Mouse (Mus musculus): ENCODE measurements around the gene Efcab9. TPM values are rescaled to one million over a fixed set of nuclear protein-coding genes. Genes with fewer than 3 reads are reported as not detected.

Efcab9 gene
- total RNA-seq (2021) = 1 to 10 TPM in 1 of 2 experiments, not detected in 1; 1.6 TPM
- long read RNA-seq, experiment 1 = 0 reads
- long read RNA-seq, experiment 2, partial matches to known transcripts = 0 of 1 reads
- long read RNA-seq, experiment 2, other reads (novel, unspliced or antisense) = 1 of 1 reads

GRCm38 (mm10) chr11:32531871-32532764 is at the start of gene Efcab9:
TSS of gene Efcab9 (minus strand) at chr11:32532081.
- no peak for DNase-seq (ENCODE audit: low spot score in 2 of 2)
- intact Hi-C loops (cut with DNase I) = loop anchor here (2.0 kb wide), 2 partner anchors 57 to 77 kb away; partner anchors contain the start of gene Ubtd2

DNA sequence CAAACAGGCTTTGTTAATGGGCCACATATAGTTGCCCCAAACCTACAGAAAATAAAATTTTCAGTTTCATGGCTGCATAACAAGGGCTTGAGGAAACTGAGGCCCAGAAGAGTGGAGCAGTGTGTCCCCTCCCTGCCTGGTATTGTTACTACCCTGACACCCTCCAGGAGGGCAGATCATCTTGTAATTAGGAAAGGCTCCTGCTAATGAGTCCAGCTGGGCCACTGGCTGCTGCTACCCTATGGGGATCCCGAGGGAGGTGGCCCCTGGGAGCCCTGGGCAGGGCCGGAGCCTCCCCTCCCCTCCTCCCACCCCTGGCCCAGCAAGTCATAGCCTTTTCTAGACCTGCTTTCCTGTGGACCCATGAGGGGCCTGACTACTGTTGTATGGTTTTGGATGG is 49.1 kb upstream of the Efcab9 start:
- no peak for DNase-seq (ENCODE audit: low spot score in 2 of 2)
- intact Hi-C loops (cut with DNase I) = no loop called here

DNA sequence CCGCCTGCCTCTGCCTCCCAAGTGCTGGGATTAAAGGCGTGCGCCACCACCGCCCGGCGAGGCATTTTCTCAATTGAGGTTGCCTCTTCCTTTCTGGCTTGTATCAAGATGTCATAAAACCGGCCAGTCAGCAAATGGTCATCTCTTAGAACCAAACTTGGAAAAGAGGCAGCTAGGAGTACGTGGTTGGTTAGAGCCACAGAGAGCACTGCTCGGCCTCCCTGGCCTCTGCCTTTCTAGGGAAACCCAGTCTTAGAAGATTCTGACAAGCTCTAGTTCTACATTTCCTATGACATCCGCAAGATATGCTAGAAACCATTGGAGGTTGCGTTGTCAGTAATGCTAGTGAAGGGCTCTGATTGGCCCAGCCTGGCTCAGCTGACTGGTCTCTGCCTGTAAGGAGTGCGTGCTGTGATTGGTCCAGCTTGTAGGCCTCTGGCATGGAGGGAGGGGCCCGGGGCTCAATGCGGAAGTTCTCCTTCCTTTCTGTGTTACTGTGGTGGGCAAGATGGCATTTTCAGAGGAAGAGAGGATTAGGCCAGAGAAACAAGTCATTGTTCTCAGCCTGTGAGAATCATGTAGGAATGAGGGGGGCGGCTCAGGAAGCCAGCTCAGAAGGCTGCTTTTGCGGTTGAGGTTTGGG is 48.5 kb upstream of the Efcab9 start:
- peak; percentile 61 to 75 for DNase-seq (ENCODE audit: low spot score in 2 of 2)
- intact Hi-C loops (cut with DNase I) = no loop called here

- no peak for DNase-seq (ENCODE audit: low spot score in 2 of 2)
- intact Hi-C loops (cut with DNase I) = no loop called here
These were observed 44.8 kb upstream of the Efcab9 start for GRCm38 (mm10) chr11:32576760-32577050.

DNA sequence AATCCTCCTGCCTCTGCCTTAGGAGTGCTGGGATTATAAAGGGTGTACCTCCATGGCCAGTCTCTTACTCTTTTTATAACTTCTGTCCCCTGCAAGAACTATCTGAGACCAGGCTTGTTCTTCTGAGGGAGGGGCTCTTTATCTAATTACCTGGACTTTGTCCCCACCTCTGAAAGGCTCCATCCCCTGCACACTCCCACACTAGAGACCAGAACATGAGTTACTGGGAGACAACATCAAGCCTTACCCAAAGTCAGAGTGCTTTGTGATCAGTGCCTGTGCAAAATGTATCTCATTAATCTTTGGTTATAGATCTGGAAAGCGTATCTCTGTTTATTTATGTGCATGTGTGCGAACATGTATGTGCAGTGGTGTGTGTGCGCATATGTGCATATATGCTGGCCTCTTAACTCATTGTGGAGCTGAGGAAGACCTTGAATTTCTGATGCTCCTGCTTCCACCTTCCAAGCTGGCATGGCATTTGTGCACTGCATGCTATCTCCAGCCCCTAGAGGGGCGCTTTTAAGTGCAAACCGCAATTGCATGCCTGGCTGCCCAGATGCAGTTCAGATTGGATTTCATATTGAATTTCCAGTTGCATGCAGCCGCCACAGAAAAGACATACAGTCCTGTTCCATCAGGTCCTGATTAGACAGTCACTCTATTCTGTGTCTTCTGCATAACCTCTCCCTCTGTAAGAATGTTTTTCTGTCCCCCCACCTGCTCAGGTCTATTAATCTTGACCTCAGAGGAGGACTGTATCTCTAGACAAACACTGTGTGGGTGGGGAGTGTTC is 44.3 kb upstream of the Efcab9 start:
- intact Hi-C loops (cut with DNase I) = no loop called here
- no peak for DNase-seq (ENCODE audit: low spot score in 2 of 2)

GRCm38 (mm10) chr11:32573669-32574068 is 41.8 kb upstream of the Efcab9 start:
- intact Hi-C loops (cut with DNase I) = no loop called here
- DNase-seq (ENCODE audit: low spot score in 2 of 2) = no peak

DNA sequence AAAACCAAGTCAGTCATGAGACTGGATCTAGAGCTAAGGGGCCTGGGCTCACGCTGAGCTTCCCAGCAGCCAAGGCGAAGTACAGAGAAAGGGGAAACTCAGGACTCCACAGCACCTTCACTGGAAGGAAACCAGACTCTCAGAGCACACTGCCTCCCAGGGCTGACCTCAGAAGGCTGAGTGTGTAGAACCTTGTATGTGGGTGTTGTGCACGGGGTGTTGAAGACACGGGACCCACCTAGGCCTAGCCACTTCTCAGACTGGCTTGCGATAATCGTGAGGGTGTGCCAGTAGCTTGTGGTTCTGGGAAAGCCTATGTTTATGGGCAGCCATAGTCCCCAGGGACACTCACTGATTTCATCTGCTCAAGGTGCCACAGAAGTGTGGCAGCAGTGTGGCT is 39.2 kb upstream of the Efcab9 start:
- DNase-seq (ENCODE audit: low spot score in 2 of 2) = no peak
- intact Hi-C loops (cut with DNase I) = no loop called here

- intact Hi-C loops (cut with DNase I) = no loop called here
- DNase-seq (ENCODE audit: low spot score in 2 of 2) = no peak
These were observed 36.9 kb upstream of the Efcab9 start for GRCm38 (mm10) chr11:32568637-32569293.

- no peak for DNase-seq (ENCODE audit: low spot score in 2 of 2)
- intact Hi-C loops (cut with DNase I) = no loop called here
These were observed 36.2 kb upstream of the Efcab9 start for GRCm38 (mm10) chr11:32568060-32568459.

DNA sequence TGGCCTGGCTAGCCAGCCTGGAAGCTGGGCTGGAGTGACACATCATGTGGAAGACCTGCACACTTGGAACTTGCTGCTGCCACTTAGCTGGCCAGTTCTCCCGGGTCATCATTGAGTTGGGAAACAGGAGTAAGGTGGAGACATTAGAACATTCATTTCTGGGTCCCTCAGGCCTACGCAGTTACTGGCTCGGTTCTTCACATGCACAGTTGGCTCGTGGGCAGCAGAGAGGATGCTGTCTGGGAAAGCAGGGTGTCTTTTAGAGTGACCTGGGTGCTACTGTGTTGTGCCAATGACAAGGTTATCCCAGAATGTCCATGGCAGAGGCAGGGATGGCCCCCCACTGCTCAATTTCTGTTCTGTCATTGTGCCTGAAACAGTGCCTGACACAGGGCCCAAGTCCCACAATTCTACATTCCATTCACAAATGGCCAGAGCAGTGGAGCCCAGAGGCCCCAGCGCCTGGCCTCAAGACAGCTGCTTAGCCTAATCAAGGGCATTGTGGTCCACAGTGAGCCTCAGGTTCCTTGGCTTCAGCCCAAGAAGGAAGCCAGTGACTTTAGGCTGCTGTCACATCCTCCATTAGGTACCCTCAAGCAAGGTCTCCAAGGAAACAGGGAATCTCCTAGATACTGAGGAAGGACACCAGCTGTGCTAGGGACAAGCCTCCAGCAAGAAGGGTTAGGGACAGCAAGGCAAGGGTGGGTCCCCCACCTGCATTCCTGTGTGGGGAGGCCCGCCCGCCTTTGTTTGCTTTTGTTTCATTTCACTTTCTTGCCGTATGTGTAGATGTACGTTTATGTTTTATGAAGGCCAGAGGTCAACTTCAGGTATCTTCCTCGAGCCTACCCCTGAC is 35.3 kb upstream of the Efcab9 start:
- DNase-seq (ENCODE audit: low spot score in 2 of 2) = no peak
- intact Hi-C loops (cut with DNase I) = no loop called here

DNA sequence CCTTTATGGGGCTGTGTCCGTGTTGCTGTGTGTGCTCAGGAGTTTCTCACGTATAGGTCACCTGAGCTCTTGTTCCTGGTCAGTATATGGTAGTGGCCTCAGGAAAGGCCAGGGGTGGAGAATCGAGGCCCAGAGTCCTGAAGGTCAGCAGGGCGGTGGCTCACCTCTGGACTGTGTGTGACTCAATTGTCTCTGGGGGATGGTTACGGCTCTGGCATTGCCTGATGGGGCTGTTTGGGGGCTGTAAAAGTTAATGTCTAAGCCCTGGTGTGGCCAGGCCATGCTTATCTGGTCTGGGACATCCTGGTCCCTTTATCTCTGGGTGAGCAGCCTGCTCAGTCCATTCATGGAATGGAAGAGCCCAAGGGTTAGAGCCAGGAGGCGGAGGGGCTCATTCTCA is 34.3 kb upstream of the Efcab9 start:
- no peak for DNase-seq (ENCODE audit: low spot score in 2 of 2)
- intact Hi-C loops (cut with DNase I) = no loop called here

- intact Hi-C loops (cut with DNase I) = no loop called here
- DNase-seq (ENCODE audit: low spot score in 2 of 2) = peak; percentile 28 to 29
These were observed 33.2 kb upstream of the Efcab9 start for GRCm38 (mm10) chr11:32565088-32565487.

DNA sequence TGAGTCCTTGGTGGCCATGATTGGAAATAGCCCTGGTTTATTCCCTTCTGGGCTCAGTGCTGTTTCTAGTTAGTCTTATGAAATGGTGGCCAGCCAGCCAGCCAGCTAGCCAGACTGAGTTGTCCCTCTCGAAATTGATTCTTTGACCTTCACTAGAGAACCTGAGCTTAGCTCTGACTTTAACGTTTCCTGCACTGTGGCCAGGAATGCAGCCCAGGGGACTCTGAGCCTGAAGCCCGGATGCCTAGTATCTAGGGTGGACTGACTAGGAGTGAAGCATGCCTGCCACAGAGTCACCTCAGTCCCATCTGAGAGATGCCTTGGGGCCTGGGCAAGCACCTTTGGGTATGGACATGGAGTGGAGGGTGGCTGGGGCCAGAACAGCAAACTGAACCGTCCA is 32.7 kb upstream of the Efcab9 start:
- intact Hi-C loops (cut with DNase I) = no loop called here
- no peak for DNase-seq (ENCODE audit: low spot score in 2 of 2)

DNA sequence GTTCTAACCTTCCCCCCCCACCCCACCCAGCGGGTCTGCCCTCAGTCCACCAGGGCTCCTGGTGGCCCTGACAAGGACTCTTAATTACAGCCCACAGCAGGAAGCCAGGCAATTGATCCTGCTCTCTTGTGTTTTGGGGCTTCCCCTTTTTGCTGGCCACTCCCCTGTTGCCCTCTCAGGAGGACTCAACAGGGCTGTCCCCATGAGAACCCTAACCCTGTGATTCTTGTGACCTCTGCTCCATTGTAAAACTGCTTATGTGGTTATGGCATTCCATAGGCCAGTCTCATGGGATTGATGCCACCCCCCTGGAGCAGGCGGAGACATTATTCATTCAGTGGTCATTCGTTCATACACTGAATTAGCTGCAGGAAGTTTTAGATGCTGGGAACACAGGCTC is 31.8 kb upstream of the Efcab9 start:
- intact Hi-C loops (cut with DNase I) = no loop called here

GRCm38 (mm10) chr11:32562706-32563105 is 30.8 kb upstream of the Efcab9 start:
- no peak for DNase-seq (ENCODE audit: low spot score in 2 of 2)
- intact Hi-C loops (cut with DNase I) = no loop called here

More for the DNA sequence above, 31.8 kb upstream of the Efcab9 start:
- no peak for DNase-seq (ENCODE audit: low spot score in 2 of 2)

GRCm38 (mm10) chr11:32561465-32562355 is 29.8 kb upstream of the Efcab9 start:
- DNase-seq (ENCODE audit: low spot score in 2 of 2) = no peak
- intact Hi-C loops (cut with DNase I) = no loop called here

DNA sequence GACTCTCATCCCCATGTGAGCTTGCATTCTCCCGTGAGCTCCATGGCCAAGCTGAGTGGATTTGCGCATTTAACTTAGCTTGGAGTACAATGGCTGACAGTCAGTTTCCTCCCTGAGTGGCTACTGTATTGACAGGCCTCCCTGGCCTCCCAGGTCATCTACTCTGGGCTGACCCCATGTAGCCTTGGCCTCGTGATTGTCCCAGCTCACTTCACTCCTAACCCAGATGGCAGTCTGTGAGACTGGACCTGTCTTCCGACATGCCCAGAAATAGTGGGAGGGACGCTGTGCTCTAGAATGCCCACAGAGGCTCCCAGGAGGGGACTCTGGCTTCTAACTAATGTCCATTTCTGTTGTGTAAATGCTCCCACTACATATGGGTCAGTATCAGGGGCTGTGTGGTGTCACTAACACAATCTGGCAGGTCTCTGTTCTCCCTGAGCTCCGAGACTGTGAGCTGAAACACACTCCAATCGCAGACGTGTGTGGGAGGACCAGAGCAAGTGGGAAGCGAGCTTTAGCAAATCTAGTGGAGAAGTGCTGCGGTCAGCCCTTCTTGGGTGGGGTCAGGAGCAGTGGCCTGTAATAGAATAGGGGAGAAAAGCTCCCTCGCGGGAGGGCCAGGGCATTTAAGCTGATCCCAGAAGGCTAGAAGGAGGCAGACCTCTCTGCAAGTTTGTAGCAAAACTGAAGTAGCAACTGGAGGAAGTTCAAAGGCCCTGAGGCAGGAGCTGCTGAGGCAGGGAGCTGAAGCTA is 28.3 kb upstream of the Efcab9 start:
- intact Hi-C loops (cut with DNase I) = no loop called here
- no peak for DNase-seq (ENCODE audit: low spot score in 2 of 2)

Data from left cerebral cortex, postnatal 14 days (tissue).